Mouse (Mus musculus) bone marrow, adult 2 months (tissue): ENCODE measurements around the gene Hoxa10. TPM values are rescaled to one million over a fixed set of nuclear protein-coding genes. Genes with fewer than 3 reads are reported as not detected.

ENCODE experiments used
- H3K27ac ChIP-seq: fragments of 200-500 bp; 2 replicates; pipeline ENCODE4 v1.5.1; 2012; ENCODE audit warnings: low read depth, mild to moderate bottlenecking, control low read depth, inconsistent platforms, low read length; ENCODE audit not compliant: control insufficient read depth, poor library complexity, insufficient read depth
- H3K4me1 ChIP-seq: fragments of 200-500 bp; 2 replicates; pipeline ENCODE4 v1.6.1; 2011; ENCODE audit warnings: low read length; ENCODE audit not compliant: control insufficient read depth, insufficient read depth
- H3K4me3 ChIP-seq: fragments of 200-500 bp; replicated peaks from 2 replicates; pipeline ENCODE3; 2011; ENCODE audit warnings: mild to moderate bottlenecking, low read depth, low read length, control low read depth; ENCODE audit not compliant: control insufficient read depth
- CTCF ChIP-seq: fragments of 200-500 bp; IDR thresholded peaks from 2 replicates; pipeline ENCODE4 v1.5.1; 2011; ENCODE audit warnings: low read length, control low read depth; ENCODE audit not compliant: control insufficient read depth, insufficient read depth
- POLR2A ChIP-seq: fragments of 200-500 bp; IDR thresholded peaks from 2 replicates; pipeline ENCODE4 v1.6.1; 2011; ENCODE audit warnings: low read depth, mild to moderate bottlenecking, control low read depth, low read length, borderline replicate concordance; ENCODE audit not compliant: control insufficient read depth
- WGBS: fragments of 180-500 bp; shearing (Covaris S2); methylation state at CpG from one replicate; pipeline ENCODE4 v1.1.7; 2018; 5-methylcytosine and 5-hydroxymethylcytosine counted together
- polyA plus RNA-seq: library from polyadenylated mRNA; stranded (reverse); fragments of >200 nt; gene quantifications from 2 replicates; pipeline ENCODE4 v1.2.4, GENCODE M21; 2011; ENCODE audit warnings: low replicate concordance; ENCODE audit not compliant: missing spikeins, insufficient read depth, insufficient read length

Hoxa10 gene
- polyA plus RNA-seq, 1 experiment = 1.6 TPM

GRCm38 (mm10) chr6:52249826-52250225 is 9.2 kb upstream of the Hoxa10 start:
- no peaks in the 10 kb centered on the region for H3K4me1 ChIP-seq
- H3K27ac ChIP-seq = no peak overlapping the region
- TF ChIP-seq POLR2A (no peak), CTCF (no peak)
- WGBS = 15% methylated on average over 4 of the region's 4 CpGs
- no peak overlapping the region for H3K4me3 ChIP-seq

GRCm38 (mm10) chr6:52249415-52249738 is 8.7 kb upstream of the Hoxa10 start:
- H3K27ac ChIP-seq = no peak overlapping the region
- no peak overlapping the region for H3K4me3 ChIP-seq
- no peaks in the 10 kb centered on the region for H3K4me1 ChIP-seq
- 3% methylated on average over 16 of the region's 16 CpGs for WGBS
- TF ChIP-seq CTCF (no peak), POLR2A (no peak)

- H3K4me1 ChIP-seq = no peaks in the 10 kb centered on the region
Observed at GRCm38 (mm10) chr6:52248638-52249414, 8.2 kb upstream of the Hoxa10 start.

GRCm38 (mm10) chr6:52247766-52248637 is 7.3 kb upstream of the Hoxa10 start:
- TF ChIP-seq CTCF (no peak), POLR2A (no peak)
- 4% methylated on average over 23 of the region's 23 CpGs for WGBS
- Histone ChIP-seq H3K4me1 (no peaks in the 10 kb centered on the region), H3K27ac (no peak overlapping the region), H3K4me3 (no peak overlapping the region)

More at GRCm38 (mm10) chr6:52248638-52249414, 8.2 kb upstream of the Hoxa10 start:
- WGBS = 5% methylated on average over 27 of the region's 27 CpGs
- Histone ChIP-seq H3K4me3 (no peak overlapping the region), H3K27ac (no peak overlapping the region)
- TF ChIP-seq POLR2A (no peak), CTCF (no peak)

GRCm38 (mm10) chr6:52246916-52247315 is 6.3 kb upstream of the Hoxa10 start:
- Histone ChIP-seq H3K4me1 (no peaks in the 10 kb centered on the region), H3K27ac (no peak overlapping the region), H3K4me3 (no peak overlapping the region)
- WGBS = 7% methylated on average over 3 of the region's 3 CpGs
- no peak for TF ChIP-seq POLR2A
- TF ChIP-seq CTCF = no peak

GRCm38 (mm10) chr6:52246403-52246803 is 5.7 kb upstream of the Hoxa10 start:
- Histone ChIP-seq H3K4me3 (no peak overlapping the region), H3K27ac (no peak overlapping the region)
- WGBS = 1% methylated on average over 26 of the region's 26 CpGs

GRCm38 (mm10) chr6:52245757-52246142 is 5.1 kb upstream of the Hoxa10 start, which contains the start of gene Hoxa11:
Hoxa11 (minus strand) TSS chr6:52245810.
- Histone ChIP-seq H3K4me3 (no peak within 1 kb of the TSS), H3K4me1 (no peaks in the 10 kb centered on the region), H3K27ac (no peak within 1 kb of the TSS)
- TF ChIP-seq CTCF (no peak), POLR2A (no peak)
- WGBS = under 1% methylated on average over 20 of the region's 20 CpGs

More at GRCm38 (mm10) chr6:52246403-52246803, 5.7 kb upstream of the Hoxa10 start:
- no peak for TF ChIP-seq POLR2A
- TF ChIP-seq CTCF = no peak
- H3K4me1 ChIP-seq = no peaks in the 10 kb centered on the region

GRCm38 (mm10) chr6:52245040-52245756 is 4.5 kb upstream of the Hoxa10 start:
- no peak overlapping the region for H3K4me3 ChIP-seq
- no peaks in the 10 kb centered on the region for H3K4me1 ChIP-seq
- H3K27ac ChIP-seq = no peak overlapping the region
- 2% methylated on average over 71 of the region's 71 CpGs for WGBS
- TF ChIP-seq POLR2A (no peak), CTCF (no peak)
